Mouse (Mus musculus): ENCODE results near the gene Erp27.
"Not testable (repeated sequence)": the region's sequence is repeated elsewhere in the genome, so short reads cannot be mapped to it uniquely, and the experiment has no call there.

Erp27 gene

GRCm38 (mm10) chr6:136903885-136904470 lies 18.0 kb downstream of the Erp27 start:
- DNase-seq = no peak

DNA sequence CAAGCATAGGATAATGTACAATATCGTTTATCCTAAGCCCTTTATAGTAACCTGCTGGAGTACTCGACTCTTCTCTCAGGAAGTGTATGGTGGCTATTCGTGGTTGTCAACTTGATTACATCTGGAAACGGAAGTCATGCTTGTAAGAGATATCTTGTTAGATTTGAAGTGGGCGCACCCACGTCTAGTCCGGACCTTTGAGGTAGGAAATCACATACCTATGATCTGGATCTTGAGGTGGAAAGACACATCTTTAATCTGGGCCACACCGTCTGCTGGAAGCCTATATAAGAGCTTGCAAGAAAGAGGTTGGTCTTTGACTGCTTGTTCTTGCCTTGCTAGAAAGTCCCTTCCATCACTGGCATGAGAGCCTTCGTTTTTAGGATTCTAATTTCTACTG lies 19.5 kb downstream of the Erp27 start:
- no peak for DNase-seq

- DNase-seq = no peak
Observed at GRCm38 (mm10) chr6:136901010-136901409, 21.0 kb downstream of the Erp27 start.

DNA sequence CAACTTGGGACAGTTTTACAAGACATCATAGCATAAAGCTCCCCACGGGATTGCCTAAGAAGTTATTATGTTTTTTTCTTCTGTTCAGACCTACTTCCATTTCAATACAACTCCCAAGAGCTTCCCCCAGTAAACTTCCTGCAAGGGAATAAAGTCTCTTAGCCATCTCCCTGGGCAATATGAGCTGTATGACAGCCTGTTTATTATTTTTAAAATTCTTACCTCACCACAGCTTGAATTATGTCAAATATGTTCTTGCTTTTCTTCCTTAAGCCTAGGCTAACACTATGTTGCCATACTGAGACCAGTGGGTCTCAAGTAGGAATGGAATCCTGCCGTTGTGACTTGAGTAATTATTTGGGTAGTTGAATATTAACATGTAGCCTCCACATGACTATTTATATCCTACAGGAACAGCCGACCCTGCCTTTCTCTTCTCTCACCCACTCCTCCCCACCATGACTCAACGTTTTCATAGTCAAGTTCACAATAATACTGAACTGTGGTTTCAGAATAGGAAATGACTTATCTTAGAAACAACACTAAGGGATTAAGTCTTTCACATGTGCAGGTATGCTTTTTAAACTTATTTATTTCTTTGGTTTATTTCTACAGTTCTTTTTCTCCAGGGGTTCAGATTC lies 21.5 kb downstream of the Erp27 start:
- DNase-seq = no peak

DNA sequence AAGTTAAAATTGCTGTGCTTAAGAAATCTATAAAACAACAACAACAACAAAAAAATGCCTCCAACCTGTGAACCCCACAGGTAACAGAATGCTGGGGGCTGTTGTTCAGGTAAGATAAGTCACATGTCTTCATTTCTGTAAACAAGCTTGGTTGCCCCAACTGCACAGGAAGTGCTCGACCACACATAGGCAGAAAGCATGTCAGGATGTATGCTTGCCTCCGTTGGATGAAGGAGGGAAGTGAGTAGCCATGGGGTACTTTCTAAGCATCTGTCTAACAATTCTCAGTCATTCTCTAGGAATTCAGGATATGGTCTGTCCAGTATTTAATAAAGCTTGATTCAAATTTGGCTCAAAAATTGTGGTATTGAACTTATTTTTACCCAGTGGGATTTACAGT lies 23.0 kb downstream of the Erp27 start:
- DNase-seq = peak; percentile 20 to 25

DNA sequence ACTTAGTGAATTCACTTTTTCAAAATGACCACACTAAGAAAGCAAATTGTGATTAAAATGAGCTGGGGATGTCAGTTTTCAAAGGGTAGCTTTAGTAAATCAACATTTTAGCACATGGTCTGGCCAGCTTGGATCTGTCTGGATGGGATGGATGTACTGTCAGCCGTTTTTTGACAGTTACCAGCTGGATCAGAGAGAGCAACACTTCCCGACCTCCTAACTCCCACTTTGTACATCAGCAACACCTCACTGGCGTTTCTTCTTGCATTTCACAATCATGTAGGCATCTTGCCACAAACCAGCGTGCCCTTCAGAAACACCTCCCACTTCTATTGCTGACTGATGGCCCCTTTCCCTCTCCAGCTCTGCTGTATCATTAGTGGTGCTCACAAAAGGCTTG lies 23.8 kb downstream of the Erp27 start:
- no peak for DNase-seq

GRCm38 (mm10) chr6:136897789-136898188 lies 24.2 kb downstream of the Erp27 start:
- no peak for DNase-seq

DNA sequence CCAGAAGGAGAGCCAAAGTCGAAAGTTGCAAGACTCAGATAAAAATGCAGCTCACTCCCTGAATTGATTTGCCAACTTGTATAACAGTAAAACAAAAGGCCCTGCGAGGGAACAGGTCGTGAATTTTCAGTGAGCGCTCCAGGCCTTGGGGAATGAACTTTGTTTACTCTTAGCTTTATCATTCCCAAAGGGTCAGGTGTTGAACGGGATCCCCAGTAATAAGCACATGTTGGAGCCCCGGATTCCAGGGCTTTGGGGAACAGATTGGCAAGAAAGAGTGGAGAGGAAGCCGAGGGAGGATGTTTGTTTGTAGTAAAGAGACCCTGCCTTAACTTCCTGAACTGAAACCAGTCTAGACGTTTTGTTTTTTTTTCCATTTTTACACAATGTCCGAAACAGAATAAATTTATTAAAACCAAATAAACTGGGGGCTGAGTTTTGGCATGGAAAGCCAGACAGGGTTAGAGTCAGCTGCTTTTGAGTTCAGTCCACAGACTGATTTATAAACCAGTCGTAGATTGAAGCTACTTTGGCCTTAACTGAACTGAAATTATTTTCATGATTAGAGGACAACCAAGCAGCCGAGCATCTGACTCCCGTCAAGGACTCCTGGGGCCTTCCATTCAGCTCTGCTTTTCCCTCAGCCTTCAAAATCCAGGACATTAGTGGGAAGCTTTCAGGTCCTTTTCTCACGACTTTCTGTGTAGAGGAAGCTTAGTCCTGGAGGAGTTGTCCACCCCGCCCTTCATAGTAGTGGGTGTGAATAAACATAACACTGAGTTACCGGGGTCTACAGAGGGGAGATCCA lies 27.2 kb downstream of the Erp27 start:
- DNase-seq = no peak

- DNase-seq = no peak
Observed at GRCm38 (mm10) chr6:136892002-136892401, 30.0 kb downstream of the Erp27 start.

GRCm38 (mm10) chr6:136889554-136889953 lies 32.4 kb downstream of the Erp27 start:
- no peak for DNase-seq

- DNase-seq = no peak
Observed at GRCm38 (mm10) chr6:136889067-136889466, 32.9 kb downstream of the Erp27 start.

- DNase-seq = no peak
Observed at GRCm38 (mm10) chr6:136887854-136888253, 34.1 kb downstream of the Erp27 start.

DNA sequence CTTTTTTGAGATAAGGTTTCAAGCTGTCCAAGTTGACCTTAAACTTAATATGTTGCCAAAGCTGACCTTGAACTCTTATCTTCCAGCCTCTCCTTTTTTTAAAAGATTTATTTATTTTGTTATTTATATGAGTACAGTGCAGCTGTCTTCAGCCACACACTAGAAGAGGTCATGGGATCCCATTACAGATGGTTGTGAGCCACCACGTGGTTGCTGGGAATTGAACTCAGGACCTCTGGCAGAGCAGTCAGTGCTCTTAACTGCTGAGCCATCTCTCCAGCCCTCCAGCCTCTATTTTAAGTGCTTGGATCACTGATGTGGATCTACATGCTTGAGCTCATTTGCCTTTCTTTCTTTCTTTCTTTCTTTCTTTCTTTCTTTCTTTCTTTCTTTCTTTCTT lies 37.2 kb downstream of the Erp27 start:
- not testable (repeated sequence) for DNase-seq

- no peak for DNase-seq
Observed at GRCm38 (mm10) chr6:136883961-136884360, 38.0 kb downstream of the Erp27 start.

GRCm38 (mm10) chr6:136883431-136883915 lies 38.5 kb downstream of the Erp27 start:
- no peak for DNase-seq

GRCm38 (mm10) chr6:136881678-136882077 lies 40.3 kb downstream of the Erp27 start:
- DNase-seq = no peak

GRCm38 (mm10) chr6:136875670-136876069 lies 46.3 kb downstream of the Erp27 start, which contains the start of gene Mgp:
Gene Mgp, minus strand, starts transcription at chr6:136875823.
- DNase-seq = no peak

GRCm38 (mm10) chr6:136874599-136874998 lies 47.4 kb downstream of the Erp27 start:
- DNase-seq = no peak

- no peak for DNase-seq
Observed at GRCm38 (mm10) chr6:136868921-136869320, 53.1 kb downstream of the Erp27 start.

GRCm38 (mm10) chr6:136866150-136866549 lies 55.8 kb downstream of the Erp27 start:
- no peak for DNase-seq

DNA sequence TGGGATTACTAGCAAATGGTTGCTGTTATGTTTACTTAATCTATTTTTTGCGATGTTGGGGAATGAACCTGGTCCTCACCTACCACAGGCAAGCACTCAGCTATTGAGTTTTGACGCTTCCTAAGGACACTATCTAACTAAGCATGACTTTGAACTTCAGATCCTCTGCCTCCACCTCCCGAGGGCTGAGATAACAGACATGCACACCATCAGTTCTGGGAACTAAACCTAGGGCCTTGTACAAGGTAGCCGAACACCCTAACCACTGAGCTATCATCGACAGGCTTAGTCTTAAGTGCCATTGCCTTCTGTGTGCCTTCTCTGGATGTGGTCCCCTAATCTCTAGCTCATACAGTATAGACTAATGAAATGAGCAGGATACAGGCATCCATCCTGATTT lies 56.6 kb downstream of the Erp27 start:
- no peak for DNase-seq

DNA sequence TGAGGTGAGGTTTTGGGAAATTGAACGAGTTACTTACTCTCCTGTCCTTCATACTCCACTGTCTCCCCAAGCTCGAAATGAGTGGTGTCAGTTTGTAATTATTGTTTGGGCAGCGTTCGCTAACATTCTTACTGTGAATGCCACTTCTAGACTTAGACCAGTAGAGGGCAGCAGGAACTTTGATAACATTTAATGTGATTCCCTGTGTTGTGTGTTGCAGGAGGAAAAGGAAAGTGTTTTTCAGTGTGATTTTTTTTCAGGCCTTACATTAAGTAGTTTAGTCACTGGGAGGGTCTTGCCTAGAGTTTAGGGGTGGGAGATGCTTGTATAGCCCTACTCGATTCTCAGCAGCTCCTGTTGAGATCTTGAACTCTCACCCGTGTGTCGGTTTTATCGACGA lies 61.0 kb downstream of the Erp27 start:
- DNase-seq = peak; percentile 26

DNA sequence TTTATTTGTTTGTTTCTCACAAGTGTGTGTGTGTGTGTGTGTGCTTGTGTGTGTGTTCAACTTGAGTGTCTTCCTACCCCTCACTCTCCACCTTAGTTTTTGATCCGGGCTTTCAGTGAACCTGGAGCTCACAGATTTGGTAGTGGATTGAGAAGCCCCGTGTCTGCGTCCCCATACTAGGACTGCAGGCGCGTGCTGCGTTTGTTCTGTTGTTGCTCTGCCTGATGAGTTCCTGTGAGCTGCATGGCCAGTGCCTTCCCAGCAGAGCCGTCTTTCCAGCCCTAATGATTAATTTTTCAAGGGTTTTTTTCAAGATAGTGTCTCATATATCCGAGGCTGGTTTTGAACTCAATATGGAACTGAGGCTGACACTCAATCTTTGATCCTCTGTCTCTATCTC lies 63.6 kb downstream of the Erp27 start:
- no peak for DNase-seq

GRCm38 (mm10) chr6:136857873-136858260 lies 64.1 kb downstream of the Erp27 start:
- DNase-seq = no peak
